Mouse (Mus musculus) neural tube, embryonic 14.5 days (tissue): ENCODE results near the gene 5330417H12Rik. TPM values are rescaled to one million over a fixed set of nuclear protein-coding genes. Genes with fewer than 3 reads are reported as not detected.

Experiments
- ATAC-seq: fragments of 200-750 bp; cut with Nextera tagmentation; 2 replicates; pipeline ENCODE4 v1.8.0; 2017; ENCODE audit warnings: low read depth, mild to moderate bottlenecking, moderate TSS enrichment, moderate library complexity
- H3K27ac ChIP-seq: fragments of 300-500 bp; sonication (generic); 2 replicates; pipeline ENCODE4 v1.5.1; 2014; ENCODE audit warnings: low read depth, mild to moderate bottlenecking, control low read depth, low read length, moderate library complexity, mixed read lengths
- H3K27me3 ChIP-seq: fragments of 300-500 bp; sonication (generic); 2 replicates; pipeline ENCODE4 v1.6.1; 2014; ENCODE audit warnings: low read length; ENCODE audit not compliant: control insufficient read depth, insufficient read depth
- H3K36me3 ChIP-seq: fragments of 300-500 bp; sonication (generic); 2 replicates; pipeline ENCODE4 v1.6.1; 2014; ENCODE audit warnings: low read length, mixed read lengths; ENCODE audit not compliant: control insufficient read depth, insufficient read depth
- H3K4me1 ChIP-seq: fragments of 300-500 bp; sonication (generic); 2 replicates; pipeline ENCODE4 v1.6.1; 2014; ENCODE audit warnings: low read length; ENCODE audit not compliant: control insufficient read depth, insufficient read depth
- H3K4me2 ChIP-seq: fragments of 300-500 bp; sonication (generic); 2 replicates; pipeline ENCODE4 v1.6.1; 2014; ENCODE audit warnings: mild to moderate bottlenecking, low read depth, low read length, control low read depth
- H3K4me3 ChIP-seq: fragments of 300-500 bp; sonication (generic); 2 replicates; pipeline ENCODE4 v1.5.1; 2014; ENCODE audit warnings: low read depth, low read length, control low read depth, mixed read lengths
- H3K9ac ChIP-seq: fragments of 300-500 bp; sonication (generic); replicated peaks from 2 replicates; pipeline ENCODE4 v1.6.1; 2014; ENCODE audit warnings: low read depth, mild to moderate bottlenecking, control low read depth, low read length, mixed read lengths
- H3K9me3 ChIP-seq: fragments of 300-500 bp; sonication (generic); 2 replicates; pipeline ENCODE4 v1.6.1; 2016; ENCODE audit warnings: low read length; ENCODE audit not compliant: control insufficient read depth
- WGBS: fragments of 180-500 bp; shearing (Covaris S2); extraction: QIAGEN DNeasy Blood & Tissue Kit; methylation state at CpG from one replicate; pipeline ENCODE4 v1.1.7; 2014; 5-methylcytosine and 5-hydroxymethylcytosine counted together
- polyA plus RNA-seq: library from polyadenylated mRNA; unstranded; fragments of >200 nt; fragmentation: Nextera tagmentation; extraction: Ambion mirVana; gene quantifications from 2 replicates; pipeline ENCODE4 v1.2.1, GENCODE M21; 2014

Gene 5330417H12Rik
- not detected in 2 replicates for polyA plus RNA-seq

- Histone ChIP-seq H3K36me3 (no peaks in the 10 kb centered on the region), H3K4me2 (no peak within 1 kb of the TSS), H3K4me3 (no peak within 1 kb of the TSS), H3K9ac (no peak within 1 kb of the TSS), H3K4me1 (no peaks in the 10 kb centered on the region), H3K9me3 (no peaks in the 10 kb centered on the region), H3K27ac (no peak within 1 kb of the TSS), H3K27me3 (no peaks in the 10 kb centered on the region)
- ATAC-seq = no peak
- WGBS = 78% methylated on average over 2 of the region's 2 CpGs
Measured at GRCm38 (mm10) chr7:107625061-107625460, at the start of gene 5330417H12Rik. Gene 5330417H12Rik (minus strand): TSS chr7:107625161.

- Histone ChIP-seq H3K4me1 (no peaks in the 10 kb centered on the region), H3K27me3 (no peaks in the 10 kb centered on the region), H3K36me3 (no peaks in the 10 kb centered on the region), H3K9me3 (no peaks in the 10 kb centered on the region), H3K9ac (no peak overlapping the region), H3K27ac (no peak overlapping the region), H3K4me2 (no peak overlapping the region), H3K4me3 (no peak overlapping the region)
- ATAC-seq = no peak
- 95% methylated on average over 5 of the region's 5 CpGs for WGBS
Measured at GRCm38 (mm10) chr7:107668514-107668913, 43.6 kb upstream of the 5330417H12Rik start.

DNA sequence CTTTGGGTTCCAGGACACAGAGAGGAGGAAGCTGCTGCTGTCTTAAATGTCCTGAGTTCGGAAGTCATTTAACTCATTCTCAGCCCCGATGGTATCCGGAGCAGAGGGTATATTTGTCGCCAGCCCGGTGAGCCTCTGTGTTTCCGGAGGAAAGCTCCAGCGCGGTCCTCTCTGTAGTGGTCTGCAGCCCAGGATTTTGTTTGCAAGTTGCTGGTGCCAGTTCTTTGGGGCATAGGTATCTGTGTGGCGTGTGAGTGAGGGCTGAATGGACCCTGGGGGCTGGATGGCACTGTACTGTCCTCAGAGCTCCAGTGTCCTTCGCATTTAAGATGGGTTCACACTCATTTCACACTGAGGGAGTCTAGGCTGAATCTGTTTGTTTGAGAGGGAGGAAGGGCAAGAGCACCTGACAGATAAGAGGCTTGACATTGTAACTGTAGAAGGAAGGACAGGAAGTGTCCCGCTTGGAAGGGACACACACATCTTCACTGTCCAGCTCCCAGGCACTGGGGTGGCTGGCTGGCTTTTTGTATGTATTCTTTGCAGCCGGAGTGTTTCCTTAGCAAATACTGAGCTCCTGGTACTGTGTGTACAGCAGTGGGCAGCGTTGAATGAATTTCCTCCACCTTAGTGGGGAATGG lies 41.4 kb upstream of the 5330417H12Rik start:
- H3K9me3 ChIP-seq = no peaks in the 10 kb centered on the region

GRCm38 (mm10) chr7:107665586-107666261 lies 40.8 kb upstream of the 5330417H12Rik start:
- WGBS = 8% methylated on average over 9 of the region's 9 CpGs
- Histone ChIP-seq H3K36me3 (no peaks in the 10 kb centered on the region), H3K27me3 (no peaks in the 10 kb centered on the region), H3K4me3 (peak overlapping the region; percentile 13; the same call in 1 of the 2 replicates), H3K9me3 (no peaks in the 10 kb centered on the region), H3K4me2 (peak overlapping the region; percentile 35), H3K9ac (0 out of 2 replicates have a peak overlapping the region, but pooled peaks have one; percentile 8), H3K4me1 (no peaks in the 10 kb centered on the region), H3K27ac (peak overlapping the region; percentile 29; the same call in 1 of the 2 replicates)
- peak; percentile 47; the same call in 1 of the 2 replicates for ATAC-seq

More for the DNA sequence above, 41.4 kb upstream of the 5330417H12Rik start:
- H3K36me3 ChIP-seq = no peaks in the 10 kb centered on the region
- H3K9ac ChIP-seq = 0 out of 2 replicates have a peak overlapping the region, but pooled peaks have one; percentile 8
- no peaks in the 10 kb centered on the region for H3K4me1 ChIP-seq
- no peak overlapping the region for H3K27ac ChIP-seq
- H3K27me3 ChIP-seq = no peaks in the 10 kb centered on the region
- no peak for ATAC-seq
- H3K4me2 ChIP-seq = peak overlapping the region; percentile 35
- whole genome bisulfite sequencing = 70% methylated on average over 13 of the region's 13 CpGs
- peak overlapping the region; percentile 13; the same call in 1 of the 2 replicates for H3K4me3 ChIP-seq

DNA sequence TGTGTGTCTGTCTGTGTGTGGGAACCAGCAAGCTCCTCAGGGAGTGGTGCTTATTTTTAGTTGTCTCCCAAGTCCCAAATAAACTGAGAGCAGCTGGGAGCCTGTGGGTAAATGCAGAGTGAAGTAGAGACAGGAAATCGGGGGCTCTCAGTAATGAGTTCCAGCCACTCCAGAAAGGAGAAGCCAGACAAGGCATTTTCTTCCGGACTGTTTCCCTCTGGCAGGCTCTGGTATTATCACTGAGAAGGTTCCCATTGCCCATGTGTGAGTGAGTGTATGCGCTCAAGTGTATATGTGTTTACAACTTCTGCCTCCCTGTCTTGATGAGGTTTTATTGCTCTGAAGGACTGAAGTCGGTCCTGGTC lies 40.2 kb upstream of the 5330417H12Rik start:
- H3K36me3 ChIP-seq = no peaks in the 10 kb centered on the region
- H3K27ac ChIP-seq = peak overlapping the region; percentile 29; the same call in 1 of the 2 replicates
- H3K9ac ChIP-seq = no peak overlapping the region
- no peaks in the 10 kb centered on the region for H3K4me1 ChIP-seq
- ATAC-seq = peak; percentile 5; the same call in 1 of the 2 replicates
- 19% methylated on average over 4 of the region's 4 CpGs for WGBS
- peak overlapping the region; percentile 35; the same call in 1 of the 2 replicates for H3K4me2 ChIP-seq
- no peaks in the 10 kb centered on the region for H3K27me3 ChIP-seq
- no peak overlapping the region for H3K4me3 ChIP-seq
- H3K9me3 ChIP-seq = no peaks in the 10 kb centered on the region

GRCm38 (mm10) chr7:107664063-107665056 lies 39.4 kb upstream of the 5330417H12Rik start:
- Histone ChIP-seq H3K27ac (no peak overlapping the region), H3K9me3 (no peaks in the 10 kb centered on the region), H3K4me1 (no peaks in the 10 kb centered on the region), H3K4me2 (no peak overlapping the region), H3K36me3 (no peaks in the 10 kb centered on the region), H3K27me3 (no peaks in the 10 kb centered on the region), H3K9ac (no peak overlapping the region), H3K4me3 (no peak overlapping the region)
- peak; percentile 23; the same call in 1 of the 2 replicates for ATAC-seq
- 49% methylated on average over 8 of the region's 8 CpGs for WGBS

DNA sequence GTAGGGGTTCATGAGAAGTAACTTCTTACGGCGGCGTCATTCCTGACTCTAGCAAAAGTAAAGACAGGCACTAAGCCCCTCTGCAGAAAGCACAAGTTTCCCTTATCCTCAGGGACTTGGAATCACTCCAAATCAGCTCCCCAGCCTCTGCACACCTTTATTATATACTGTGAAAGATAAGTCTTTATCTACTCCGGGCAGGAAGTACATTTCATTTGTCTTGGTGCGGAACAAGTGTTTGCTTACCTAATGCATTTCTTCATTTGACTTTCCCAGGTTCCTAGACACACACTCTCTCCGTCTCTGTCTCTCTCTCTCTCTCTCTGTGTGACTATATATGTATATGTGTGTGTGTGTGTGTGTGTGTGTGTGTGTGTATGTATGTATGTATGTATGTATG lies 38.7 kb upstream of the 5330417H12Rik start:
- no peaks in the 10 kb centered on the region for H3K36me3 ChIP-seq
- no peak overlapping the region for H3K27ac ChIP-seq
- H3K4me3 ChIP-seq = no peak overlapping the region
- H3K4me1 ChIP-seq = no peaks in the 10 kb centered on the region
- H3K4me2 ChIP-seq = no peak overlapping the region
- 89% methylated on average over 6 of the region's 6 CpGs for WGBS
- H3K27me3 ChIP-seq = no peaks in the 10 kb centered on the region
- ATAC-seq = no peak
- no peak overlapping the region for H3K9ac ChIP-seq
- H3K9me3 ChIP-seq = no peaks in the 10 kb centered on the region

DNA sequence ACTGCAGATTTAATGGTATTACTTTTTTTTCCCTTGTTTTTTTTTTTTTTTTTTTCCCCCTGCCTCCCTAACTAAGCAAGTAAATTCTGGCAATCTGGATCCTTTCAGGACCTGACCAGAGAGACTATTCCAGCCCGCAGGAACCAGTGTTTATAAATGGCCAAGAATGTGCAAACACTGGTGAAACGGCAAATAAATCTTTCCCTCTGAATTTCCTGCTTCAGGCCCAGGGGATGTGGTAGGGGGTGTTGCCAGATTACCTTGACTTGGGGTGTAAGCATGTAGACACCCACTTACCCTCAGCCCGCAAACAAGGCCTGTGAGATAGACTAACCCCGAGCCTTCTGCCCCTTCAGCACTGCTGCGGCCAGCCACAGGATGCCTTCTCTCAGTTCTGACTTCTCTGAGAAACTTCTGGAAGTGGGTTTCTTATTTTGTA lies 36.9 kb upstream of the 5330417H12Rik start:
- no peak overlapping the region for H3K4me3 ChIP-seq
- no peak for ATAC-seq
- H3K9me3 ChIP-seq = no peaks in the 10 kb centered on the region
- no peaks in the 10 kb centered on the region for H3K4me1 ChIP-seq
- H3K9ac ChIP-seq = no peak overlapping the region
- no peaks in the 10 kb centered on the region for H3K27me3 ChIP-seq
- H3K36me3 ChIP-seq = no peaks in the 10 kb centered on the region
- no peak overlapping the region for H3K4me2 ChIP-seq
- H3K27ac ChIP-seq = no peak overlapping the region
- WGBS = 64% methylated on average over 5 of the region's 5 CpGs
